Mouse (Mus musculus) E14TG2a.4 (cell line): ENCODE measurements around the gene Cblb.

Source experiments
- CTCF ChIP-seq: conservative IDR thresholded peaks from 2 replicates; pipeline ENCODE4 v1.5.1; 2014; ENCODE audit warnings: low read length
- NANOG ChIP-seq: IDR thresholded peaks from 2 replicates; pipeline ENCODE4 v1.6.1; 2014; ENCODE audit warnings: borderline replicate concordance, low read length, mixed read lengths
- POU5F1 ChIP-seq: IDR thresholded peaks from 2 replicates; pipeline ENCODE4 v1.6.1; 2014; ENCODE audit warnings: low read length, borderline replicate concordance

DNA sequence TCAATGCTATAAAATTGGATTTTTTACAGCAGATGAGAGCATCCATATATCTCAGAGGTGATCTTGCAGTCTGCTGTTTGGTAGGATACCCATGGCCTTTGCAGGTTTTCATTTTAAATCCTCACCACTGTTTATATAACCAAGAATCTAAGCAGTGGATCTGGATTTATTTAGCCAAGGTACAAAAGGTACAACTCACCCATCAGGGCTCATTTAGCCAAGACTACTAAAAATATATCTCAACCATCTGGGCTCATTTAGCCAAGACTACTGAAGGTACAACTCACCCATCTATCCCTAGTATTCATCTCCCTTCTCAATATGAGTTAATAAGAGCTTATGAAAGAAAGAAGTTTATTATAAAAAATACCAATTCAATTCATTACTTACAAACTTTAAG, 142.2 kb downstream of the Cblb start:
- TF ChIP-seq CTCF (no peak), NANOG (no peak), POU5F1 (no peak)
